Mouse (Mus musculus): ENCODE measurements around the gene Lasp1.

Gene Lasp1

DNA sequence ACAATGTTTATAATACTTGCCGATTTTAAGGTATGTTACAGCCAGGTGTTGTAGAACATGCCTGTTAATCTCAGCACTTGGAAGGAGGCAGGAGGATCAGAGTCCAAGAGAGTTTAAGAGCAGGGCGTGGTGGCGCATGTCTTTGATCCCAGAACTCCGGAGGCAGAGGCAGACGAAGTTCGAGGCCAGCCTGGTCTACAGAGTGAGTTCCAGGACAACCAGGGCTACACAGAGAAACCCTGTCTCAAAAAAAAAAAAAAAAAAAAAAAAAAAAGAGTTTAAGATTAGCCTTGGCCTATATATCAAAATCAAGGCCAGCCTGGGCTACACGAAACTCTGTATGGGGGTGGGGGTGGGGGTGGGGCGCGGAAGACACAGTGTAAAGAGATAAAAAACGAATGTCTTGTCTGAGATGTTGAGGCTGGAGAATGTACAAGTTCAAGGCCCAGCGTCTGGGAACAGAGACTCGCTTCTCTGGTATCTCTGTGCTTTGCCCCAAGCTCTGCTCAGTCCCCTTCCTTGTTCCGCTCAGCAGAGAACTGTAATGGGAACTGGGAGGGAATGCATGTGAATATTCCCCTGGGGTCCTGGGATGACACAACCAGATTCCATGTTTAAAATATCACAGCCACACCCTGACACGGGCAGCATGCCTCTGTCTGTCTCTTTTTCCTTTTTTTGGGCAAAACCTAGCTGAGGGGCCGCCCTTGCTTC, 1.3 kb upstream of the Lasp1 start:
- DNase-seq = no peak

GRCm38 (mm10) chr11:97798083-97798435, 741 bp upstream of the Lasp1 start:
- no peak for DNase-seq

- DNase-seq = peak; percentile 89 to 93
Observed at GRCm38 (mm10) chr11:97799146-97799993, 570 bp downstream of the Lasp1 start.

DNA sequence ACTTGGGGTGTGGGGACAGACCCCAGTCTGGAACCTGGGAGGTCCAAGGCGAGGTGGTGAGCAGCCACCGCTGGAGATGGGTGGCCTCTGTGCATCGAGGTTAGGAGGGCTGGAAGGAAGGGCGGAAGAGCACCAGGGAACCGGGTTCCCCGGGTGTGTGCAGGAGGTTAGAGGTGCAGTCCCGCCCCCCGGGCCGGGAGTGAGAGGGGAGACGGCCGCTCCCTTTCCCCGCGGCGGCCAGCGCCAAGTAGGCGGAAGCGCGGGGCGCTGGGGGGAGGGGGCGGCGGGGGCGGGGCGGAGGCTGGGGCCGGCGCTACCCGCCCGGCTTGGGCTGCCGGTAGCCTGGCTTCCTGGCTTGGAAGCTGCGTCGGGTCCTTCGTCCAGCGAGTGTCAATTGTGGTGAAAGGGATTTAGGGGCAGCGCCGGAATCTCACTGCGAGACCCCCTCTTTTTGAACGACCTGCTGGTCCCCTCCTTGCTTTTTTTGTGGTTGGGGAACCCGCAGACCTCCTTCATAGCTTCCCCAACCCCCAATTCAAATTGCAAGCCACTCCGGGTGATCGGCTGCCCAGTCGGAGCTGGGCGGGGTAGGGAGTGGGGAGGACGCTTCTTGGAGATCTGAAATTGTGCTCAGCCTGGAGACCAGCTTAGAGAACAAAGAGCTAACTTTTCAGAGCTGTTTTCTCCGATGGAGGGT, 1.3 kb downstream of the Lasp1 start:
- peak; percentile 65 to 75 for DNase-seq

GRCm38 (mm10) chr11:97800691-97801408, 2.0 kb downstream of the Lasp1 start:
- DNase-seq = peak in 1 of 2 experiments; percentile 42

GRCm38 (mm10) chr11:97801409-97802193, 2.8 kb downstream of the Lasp1 start:
- DNase-seq = peak; percentile 66 to 67

DNA sequence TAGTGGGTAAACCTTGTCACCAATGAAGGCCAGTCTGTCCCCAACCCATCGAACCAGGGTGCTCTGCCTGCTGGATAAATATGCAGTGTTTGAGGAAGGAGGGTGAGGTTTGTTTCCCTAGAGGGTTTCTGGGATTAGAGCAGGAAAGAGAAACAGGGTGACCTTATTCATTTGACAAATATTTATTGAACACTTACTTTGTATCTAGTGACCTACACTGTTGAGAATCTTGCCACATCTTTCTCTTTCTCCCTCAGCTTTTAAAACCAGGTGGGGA, 3.3 kb downstream of the Lasp1 start:
- peak in 1 of 2 experiments; percentile 3 for DNase-seq

- peak in 1 of 2 experiments; percentile 15 for DNase-seq
Observed at GRCm38 (mm10) chr11:97802495-97802894, 3.7 kb downstream of the Lasp1 start.

- DNase-seq = peak in 1 of 2 experiments; percentile 8
Observed at GRCm38 (mm10) chr11:97803847-97804246, 5.0 kb downstream of the Lasp1 start.

DNA sequence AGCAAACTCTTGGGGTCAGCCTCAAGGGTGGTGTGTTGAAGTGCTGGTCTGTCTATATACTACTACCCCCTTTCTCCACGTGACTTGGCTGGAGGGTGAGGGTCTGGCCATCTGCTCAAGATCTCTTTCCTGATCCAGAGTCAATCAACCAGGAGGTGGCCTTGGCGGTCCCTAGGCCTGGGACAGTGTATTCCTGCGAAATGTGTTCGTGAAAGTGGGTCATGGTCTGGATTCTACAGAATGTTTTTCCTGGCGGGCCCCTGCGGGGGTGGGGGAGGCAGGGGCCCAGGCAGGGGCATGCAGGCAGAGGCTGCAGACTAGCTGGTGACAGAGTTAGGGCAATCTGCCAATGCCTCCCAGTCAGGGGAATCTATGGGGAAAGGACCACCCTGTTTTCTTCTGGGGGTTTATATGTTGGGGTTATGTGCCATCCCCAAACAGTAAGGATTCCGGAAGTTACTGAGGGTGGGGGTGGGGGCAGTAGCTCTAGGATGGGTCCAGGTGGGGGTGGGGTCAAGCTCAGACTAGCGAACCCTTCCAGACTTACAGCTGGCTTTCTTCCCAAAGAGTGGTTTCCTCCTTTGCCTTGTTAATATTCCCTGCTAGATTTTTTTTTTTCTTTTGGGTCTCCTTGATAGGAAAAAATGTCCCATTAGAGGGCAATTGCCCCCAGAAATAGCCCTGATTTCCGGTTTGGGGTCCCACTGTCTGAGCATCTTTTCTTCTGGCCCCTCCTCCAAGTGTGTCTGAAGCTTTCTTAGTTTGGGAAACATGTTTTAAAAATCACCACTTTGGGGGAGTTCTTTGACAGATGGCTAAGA, 6.3 kb downstream of the Lasp1 start:
- DNase-seq = peak in 1 of 2 experiments; percentile 37

- DNase-seq = peak in 1 of 2 experiments; percentile 44
Observed at GRCm38 (mm10) chr11:97805662-97806612, 7.1 kb downstream of the Lasp1 start.

DNA sequence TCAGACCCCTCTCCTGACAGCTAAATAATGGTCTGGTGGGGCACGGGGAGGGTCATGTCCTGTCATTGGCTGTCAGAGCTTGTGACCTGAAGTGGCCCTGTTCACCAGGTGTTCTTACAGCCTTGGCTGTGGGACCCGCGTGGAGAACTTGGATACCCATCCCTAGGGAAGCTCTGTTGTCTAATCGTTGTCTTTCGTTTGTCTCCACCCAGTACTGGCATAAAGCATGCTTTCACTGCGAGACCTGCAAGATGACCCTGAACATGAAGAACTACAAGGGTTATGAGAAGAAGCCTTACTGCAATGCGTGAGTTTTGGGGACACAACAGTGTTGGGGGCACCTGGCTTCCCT, 7.8 kb downstream of the Lasp1 start:
- DNase-seq = peak in 1 of 2 experiments; percentile 11

DNA sequence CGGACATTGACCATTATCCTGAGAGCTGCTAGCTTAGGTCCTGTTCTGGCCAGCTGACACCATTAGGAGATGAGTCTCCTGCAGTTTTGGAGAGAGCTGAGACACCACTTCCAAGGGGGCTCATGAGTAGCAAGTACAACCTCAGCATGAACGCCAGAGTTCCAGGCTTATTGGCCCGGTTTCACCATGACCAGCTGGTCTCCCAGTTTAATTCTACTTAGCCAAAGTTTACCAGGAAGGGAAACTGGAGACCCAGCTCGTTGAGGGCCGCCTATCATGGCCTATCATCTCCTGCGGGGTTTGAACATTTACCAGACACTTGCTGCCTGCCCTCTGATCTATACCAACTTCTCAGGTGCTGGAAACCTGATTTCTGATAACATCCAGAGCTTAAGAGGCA, 8.8 kb downstream of the Lasp1 start:
- no peak for DNase-seq

DNA sequence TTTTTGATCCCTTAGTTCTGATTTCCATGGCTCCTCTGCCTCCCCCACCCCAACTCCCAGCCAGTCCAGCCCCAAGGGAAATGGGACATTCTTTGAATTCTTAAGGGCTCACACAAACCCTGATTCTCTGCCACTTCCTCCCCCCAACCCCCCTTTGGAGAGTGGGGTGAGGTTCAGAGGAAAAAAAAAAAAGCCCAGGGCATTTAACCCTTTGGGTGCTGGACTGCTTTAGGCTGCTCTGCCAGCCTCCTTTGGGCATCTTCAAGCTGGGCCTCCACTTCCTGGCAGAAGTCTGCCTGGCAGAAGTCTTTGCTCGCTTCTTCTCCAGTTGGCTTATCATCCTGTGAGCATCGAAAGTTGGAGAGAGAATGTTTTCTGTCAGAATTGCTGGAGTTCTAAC, 9.3 kb downstream of the Lasp1 start:
- no peak for DNase-seq

DNA sequence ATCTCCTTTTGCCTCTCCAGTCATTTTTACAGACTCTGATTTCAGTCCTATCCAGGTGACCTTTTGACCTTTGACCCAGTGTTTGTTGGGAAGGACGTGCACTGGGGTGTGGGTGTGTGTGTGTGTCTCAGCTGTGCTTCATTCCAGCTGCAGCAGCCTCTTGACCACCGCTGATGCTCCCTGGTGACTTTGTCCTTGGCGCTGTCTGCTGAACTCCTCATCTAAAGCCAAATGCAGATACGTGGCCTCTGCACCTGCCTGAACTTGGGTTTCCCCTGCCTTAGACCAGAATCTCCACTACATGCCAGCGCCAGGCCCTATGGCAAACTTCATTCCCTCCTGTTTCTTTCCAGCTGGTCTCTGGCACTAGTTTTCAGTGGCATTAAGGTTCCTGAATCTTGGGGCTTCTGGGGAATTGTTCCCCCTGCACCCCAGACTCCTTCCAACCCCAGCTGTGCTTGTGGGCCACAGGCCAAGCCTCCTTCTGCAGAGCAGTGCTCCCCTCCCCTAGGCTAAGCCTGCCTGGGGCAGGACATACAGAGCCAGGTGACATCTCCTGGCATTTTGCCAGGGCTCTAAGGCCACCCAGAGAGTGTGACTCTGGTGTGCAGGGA, 9.9 kb downstream of the Lasp1 start:
- DNase-seq = peak; percentile 67 to 69

DNA sequence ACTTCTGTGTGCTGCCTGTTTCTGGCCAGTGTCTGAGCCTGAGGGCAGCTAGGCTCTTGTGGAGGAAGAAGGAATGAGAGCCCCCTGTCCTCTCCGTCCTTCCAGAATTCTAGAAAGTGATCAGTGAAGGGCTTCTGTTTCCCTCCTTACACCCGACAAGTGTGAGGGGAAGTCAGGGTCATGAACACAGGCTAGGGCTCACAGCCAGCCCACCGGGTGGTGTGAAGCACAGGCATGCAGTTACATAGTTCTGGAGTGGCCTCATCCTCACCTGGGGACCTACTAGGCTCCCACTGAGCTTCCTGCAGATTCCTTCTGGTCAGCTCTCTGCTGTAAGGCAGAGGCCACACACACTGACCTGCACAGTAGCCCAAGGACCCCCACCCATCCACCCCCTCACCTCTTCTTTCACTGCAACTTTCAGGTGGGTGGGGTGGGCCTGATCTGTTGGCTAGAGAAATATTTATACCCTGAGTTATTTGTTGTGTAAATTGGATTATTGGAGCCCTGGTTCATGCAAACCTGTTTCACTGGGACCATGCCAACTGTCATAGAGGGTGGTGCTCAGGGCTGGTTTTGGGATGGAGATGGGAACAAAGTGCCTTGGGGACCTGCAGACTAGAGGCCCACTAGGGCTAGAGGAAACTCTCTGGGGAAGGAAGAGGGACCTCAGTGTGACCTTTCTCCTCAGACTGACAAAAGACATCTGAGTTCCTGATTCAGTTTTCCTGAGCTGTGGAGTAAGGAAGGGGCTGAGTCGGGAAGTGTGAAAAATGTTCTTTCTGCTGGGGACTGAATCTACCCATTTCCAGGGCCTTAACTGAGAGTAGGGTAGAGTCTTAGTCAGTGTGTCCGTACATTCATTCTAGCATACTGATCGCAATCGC, 10.7 kb downstream of the Lasp1 start:
- DNase-seq = peak in 1 of 2 experiments; percentile 21

GRCm38 (mm10) chr11:97810356-97810755, 11.6 kb downstream of the Lasp1 start:
- DNase-seq = no peak

GRCm38 (mm10) chr11:97810970-97811369, 12.2 kb downstream of the Lasp1 start:
- DNase-seq = no peak
